Mouse (Mus musculus): ENCODE results near the gene Rabgap1l. TPM values are rescaled to one million over a fixed set of nuclear protein-coding genes. Genes with fewer than 3 reads are reported as not detected.

Gene Rabgap1l
- polyA plus RNA-seq, 1 experiment from 2014 or later = 23.2 TPM

GRCm38 (mm10) chr1:160576124-160576523 is 216.9 kb downstream of the Rabgap1l start:
- ATAC-seq = no peak
- H3K4me3 ChIP-seq (ENCODE audit: low read depth, low read length) = no peak overlapping the region
- H3K9me3 ChIP-seq (ENCODE audit: control insufficient read depth) = no peaks in the 10 kb centered on the region
- no peak overlapping the region for H3K27ac ChIP-seq (ENCODE audit: low read depth, low read length)
- no peak overlapping the region for H3K4me2 ChIP-seq (replicated peaks; ENCODE audit: low read depth)
- H3K9ac ChIP-seq (ENCODE audit: low read depth, low read length) = no peak overlapping the region
- 85% methylated on average over 4 of the region's 4 CpGs for WGBS
- H3K36me3 ChIP-seq (ENCODE audit: control insufficient read depth, insufficient read depth) = no peaks in the 10 kb centered on the region
- no peaks in the 10 kb centered on the region for H3K27me3 ChIP-seq (replicated peaks; ENCODE audit: control insufficient read depth, insufficient read depth, low read length)
- TF ChIP-seq CTCF (IDR thresholded peaks at IDR 0.05; ENCODE audit: low read depth) = no peak
- no peaks in the 10 kb centered on the region for H3K4me1 ChIP-seq (replicated peaks; ENCODE audit: control insufficient read depth, insufficient read depth, low read length)

DNA sequence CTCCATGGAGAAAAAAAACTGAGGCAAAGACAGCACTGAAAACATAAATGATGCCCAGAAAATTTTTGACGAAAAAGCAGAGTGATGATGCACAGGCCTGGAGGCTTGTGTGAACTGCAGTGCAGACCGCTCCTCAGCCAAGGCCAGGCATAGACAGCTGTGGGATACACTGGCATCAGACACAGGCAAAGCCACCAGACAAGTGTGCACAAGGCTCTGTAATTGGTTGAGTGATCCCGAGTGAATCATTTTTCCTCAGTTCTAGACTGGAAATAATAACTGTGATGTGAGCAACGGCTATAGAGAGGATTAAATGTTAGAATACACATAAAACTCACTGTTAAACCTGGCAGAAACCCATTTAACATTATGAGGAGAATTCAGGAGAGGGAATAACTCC is 219.0 kb downstream of the Rabgap1l start:
- 79% methylated on average over 4 of the region's 4 CpGs for WGBS
- no peak for ATAC-seq
- no peaks in the 10 kb centered on the region for H3K4me1 ChIP-seq (replicated peaks; ENCODE audit: control insufficient read depth, insufficient read depth, low read length)
- no peak for TF ChIP-seq CTCF (IDR thresholded peaks at IDR 0.05; ENCODE audit: low read depth)
- no peak overlapping the region for H3K9ac ChIP-seq (ENCODE audit: low read depth, low read length)
- H3K36me3 ChIP-seq (ENCODE audit: control insufficient read depth, insufficient read depth) = no peaks in the 10 kb centered on the region
- no peak overlapping the region for H3K4me3 ChIP-seq (ENCODE audit: low read depth, low read length)
- H3K27ac ChIP-seq (ENCODE audit: low read depth, low read length) = no peak overlapping the region
- H3K9me3 ChIP-seq (ENCODE audit: control insufficient read depth) = no peaks in the 10 kb centered on the region
- no peak overlapping the region for H3K4me2 ChIP-seq (replicated peaks; ENCODE audit: low read depth)
- H3K27me3 ChIP-seq (replicated peaks; ENCODE audit: control insufficient read depth, insufficient read depth, low read length) = no peaks in the 10 kb centered on the region

GRCm38 (mm10) chr1:160566458-160566857 is 226.6 kb downstream of the Rabgap1l start:
- H3K36me3 ChIP-seq (ENCODE audit: control insufficient read depth, insufficient read depth) = no peaks in the 10 kb centered on the region
- WGBS = 73% methylated on average over 4 of the region's 4 CpGs
- no peak for ATAC-seq

GRCm38 (mm10) chr1:160561381-160561780 is 231.6 kb downstream of the Rabgap1l start:
- Histone ChIP-seq H3K9ac (ENCODE audit: low read depth, low read length) (no peak overlapping the region), H3K4me2 (replicated peaks; ENCODE audit: low read depth) (no peak overlapping the region), H3K36me3 (ENCODE audit: control insufficient read depth, insufficient read depth) (no peaks in the 10 kb centered on the region), H3K4me3 (ENCODE audit: low read depth, low read length) (no peak overlapping the region), H3K27ac (ENCODE audit: low read depth, low read length) (no peak overlapping the region), H3K9me3 (ENCODE audit: control insufficient read depth) (no peaks in the 10 kb centered on the region), H3K27me3 (replicated peaks; ENCODE audit: control insufficient read depth, insufficient read depth, low read length) (no peaks in the 10 kb centered on the region), H3K4me1 (replicated peaks; ENCODE audit: control insufficient read depth, insufficient read depth, low read length) (no peaks in the 10 kb centered on the region)
- TF ChIP-seq CTCF (IDR thresholded peaks at IDR 0.05; ENCODE audit: low read depth) = peak; percentile 75
- ATAC-seq = no peak
- 62% methylated on average over 1 of the region's 1 CpGs for WGBS

More at GRCm38 (mm10) chr1:160566458-160566857, 226.6 kb downstream of the Rabgap1l start:
- H3K9ac ChIP-seq (ENCODE audit: low read depth, low read length) = no peak overlapping the region
- no peak overlapping the region for H3K4me2 ChIP-seq (replicated peaks; ENCODE audit: low read depth)
- H3K9me3 ChIP-seq (ENCODE audit: control insufficient read depth) = no peaks in the 10 kb centered on the region
- H3K27ac ChIP-seq (ENCODE audit: low read depth, low read length) = no peak overlapping the region
- no peak overlapping the region for H3K4me3 ChIP-seq (ENCODE audit: low read depth, low read length)
- H3K4me1 ChIP-seq (replicated peaks; ENCODE audit: control insufficient read depth, insufficient read depth, low read length) = no peaks in the 10 kb centered on the region
- H3K27me3 ChIP-seq (replicated peaks; ENCODE audit: control insufficient read depth, insufficient read depth, low read length) = no peaks in the 10 kb centered on the region
- no peak for TF ChIP-seq CTCF (IDR thresholded peaks at IDR 0.05; ENCODE audit: low read depth)

DNA sequence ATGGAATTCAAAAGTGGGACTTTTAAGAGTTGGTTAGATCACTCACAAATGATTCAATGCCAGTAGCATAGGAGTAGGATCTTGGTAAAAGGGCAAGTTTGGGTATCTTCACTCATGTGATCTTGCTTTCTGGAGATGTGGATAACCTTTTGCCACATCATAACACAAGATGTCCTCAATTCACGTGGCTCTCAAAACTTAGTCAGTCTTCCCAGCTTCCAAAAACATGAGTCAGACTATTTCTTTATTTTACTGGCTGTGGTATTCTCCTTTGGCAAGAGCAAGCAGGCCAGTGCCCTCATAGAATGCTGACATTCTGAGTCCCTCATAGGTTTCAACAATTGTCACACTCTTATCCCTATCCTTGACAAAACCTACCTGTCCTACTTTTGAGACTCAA is 242.4 kb downstream of the Rabgap1l start:
- Histone ChIP-seq H3K27me3 (replicated peaks; ENCODE audit: control insufficient read depth, insufficient read depth, low read length) (no peaks in the 10 kb centered on the region), H3K4me1 (replicated peaks; ENCODE audit: control insufficient read depth, insufficient read depth, low read length) (no peaks in the 10 kb centered on the region), H3K4me3 (ENCODE audit: low read depth, low read length) (no peak overlapping the region), H3K4me2 (replicated peaks; ENCODE audit: low read depth) (no peak overlapping the region), H3K27ac (ENCODE audit: low read depth, low read length) (no peak overlapping the region), H3K9me3 (ENCODE audit: control insufficient read depth) (no peaks in the 10 kb centered on the region), H3K9ac (ENCODE audit: low read depth, low read length) (no peak overlapping the region), H3K36me3 (ENCODE audit: control insufficient read depth, insufficient read depth) (no peaks in the 10 kb centered on the region)
- no peak for ATAC-seq
- TF ChIP-seq CTCF (IDR thresholded peaks at IDR 0.05; ENCODE audit: low read depth) = no peak
- WGBS = 86% methylated on average over 1 of the region's 1 CpGs

DNA sequence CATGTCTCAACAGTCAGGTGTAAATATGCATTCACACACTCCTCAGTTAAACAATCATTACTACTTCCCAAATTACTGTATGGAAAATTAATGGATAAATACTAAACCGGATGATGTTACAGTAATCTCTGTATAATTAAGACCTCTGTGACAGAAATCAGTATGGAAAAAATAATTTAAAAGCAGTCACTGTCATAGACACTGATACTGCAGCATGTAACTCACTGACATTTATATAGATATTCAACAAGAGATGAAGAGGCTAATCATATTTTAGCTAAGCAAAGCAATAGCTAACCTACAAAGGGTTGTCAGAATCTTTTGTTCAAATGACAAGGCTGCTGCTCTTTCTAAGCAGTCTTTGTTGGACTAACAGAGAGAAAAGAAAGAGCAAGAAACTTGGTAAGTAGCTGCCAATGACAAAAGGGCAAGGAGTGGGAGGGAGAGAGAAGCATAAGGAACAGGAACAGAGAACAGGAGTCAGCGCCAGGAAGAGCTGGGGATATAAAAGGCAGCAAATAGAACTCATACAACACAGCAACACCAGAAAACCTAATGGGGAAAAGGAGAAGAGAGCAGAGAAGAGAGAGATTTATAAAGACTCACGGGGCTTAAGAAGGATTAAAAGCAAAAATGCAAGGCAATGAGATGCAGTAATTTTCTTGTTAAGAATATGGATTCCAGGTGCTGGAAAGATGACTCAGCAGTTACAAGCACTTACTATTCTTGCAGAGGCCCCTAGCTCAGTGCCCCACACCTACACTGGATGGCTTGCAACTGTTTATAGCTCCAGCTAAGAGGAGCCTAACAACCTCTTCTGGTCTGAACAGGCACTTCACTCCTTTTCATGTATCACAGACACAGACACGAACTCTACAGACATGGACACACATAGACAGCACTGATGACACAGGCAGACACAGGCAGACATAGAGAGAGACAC is 244.8 kb downstream of the Rabgap1l start:
- H3K4me1 ChIP-seq (replicated peaks; ENCODE audit: control insufficient read depth, insufficient read depth, low read length) = no peaks in the 10 kb centered on the region
- H3K36me3 ChIP-seq (ENCODE audit: control insufficient read depth, insufficient read depth) = no peaks in the 10 kb centered on the region
- no peak overlapping the region for H3K4me2 ChIP-seq (replicated peaks; ENCODE audit: low read depth)
- TF ChIP-seq CTCF (IDR thresholded peaks at IDR 0.05; ENCODE audit: low read depth) = no peak
- no peaks in the 10 kb centered on the region for H3K9me3 ChIP-seq (ENCODE audit: control insufficient read depth)
- WGBS = 63% methylated on average over 4 of the region's 4 CpGs
- no peaks in the 10 kb centered on the region for H3K27me3 ChIP-seq (replicated peaks; ENCODE audit: control insufficient read depth, insufficient read depth, low read length)
- H3K4me3 ChIP-seq (ENCODE audit: low read depth, low read length) = no peak overlapping the region
- no peak overlapping the region for H3K9ac ChIP-seq (ENCODE audit: low read depth, low read length)
- ATAC-seq = no peak
- no peak overlapping the region for H3K27ac ChIP-seq (ENCODE audit: low read depth, low read length)
